Mouse (Mus musculus) midbrain, postnatal 0 days (tissue): Measurements from ENCODE around the gene Bglap2. TPM values are rescaled to one million over a fixed set of nuclear protein-coding genes. Genes with fewer than 3 reads are reported as not detected.
"Not testable (repeated sequence)": the region's sequence is repeated elsewhere in the genome, so short reads cannot be mapped to it uniquely, and the experiment has no call there.

Source experiments
- ATAC-seq: fragments of 200-750 bp; cut with Nextera tagmentation; 2 replicates; pipeline ENCODE4 v1.8.0; 2017; ENCODE audit warnings: moderate number of reproducible peaks, mild to moderate bottlenecking, moderate TSS enrichment, moderate library complexity; ENCODE audit not compliant: low FRiP score
- DNase-seq: peaks from one replicate; pipeline ENCODE4 v3.0.0-alpha.2; 2015; ENCODE audit warnings: low spot score
- H3K27ac ChIP-seq: fragments of 300-500 bp; sonication (generic); 2 replicates; pipeline ENCODE4 v1.5.1; 2014; ENCODE audit warnings: low read depth, mild to moderate bottlenecking, low read length, mixed read lengths
- H3K27me3 ChIP-seq: fragments of 300-500 bp; sonication (generic); 2 replicates; pipeline ENCODE4 v1.6.1; 2014; ENCODE audit warnings: low read length, control low read depth, mixed read lengths; ENCODE audit not compliant: insufficient read depth
- H3K36me3 ChIP-seq: fragments of 300-500 bp; sonication (generic); 2 replicates; pipeline ENCODE4 v1.6.1; 2014; ENCODE audit warnings: low read length, control low read depth, mixed read lengths; ENCODE audit not compliant: insufficient read depth
- H3K4me1 ChIP-seq: fragments of 300-500 bp; sonication (generic); 2 replicates; pipeline ENCODE4 v1.6.1; 2014; ENCODE audit warnings: mild to moderate bottlenecking, control low read depth, antibody characterized with exemption, low read length, mixed read lengths; ENCODE audit not compliant: insufficient read depth
- H3K4me2 ChIP-seq: fragments of 300-500 bp; sonication (generic); 2 replicates; pipeline ENCODE4 v1.6.1; 2014; ENCODE audit warnings: low read depth, mild to moderate bottlenecking, low read length, mixed read lengths; ENCODE audit not compliant: poor library complexity, severe bottlenecking
- H3K4me3 ChIP-seq: fragments of 300-500 bp; sonication (generic); 2 replicates; pipeline ENCODE4 v1.5.1; 2014; ENCODE audit warnings: low read depth, mild to moderate bottlenecking, low read length, moderate library complexity
- H3K9ac ChIP-seq: fragments of 300-500 bp; sonication (generic); replicated peaks from 2 replicates; pipeline ENCODE4 v1.6.1; 2014; ENCODE audit warnings: mild to moderate bottlenecking, low read length, moderate library complexity, mixed read lengths; ENCODE audit not compliant: poor library complexity, severe bottlenecking
- H3K9me3 ChIP-seq: fragments of 300-500 bp; sonication (generic); 2 replicates; pipeline ENCODE4 v1.6.1; 2016; ENCODE audit warnings: low read length, control low read depth
- CTCF ChIP-seq: IDR thresholded peaks from 2 replicates; pipeline ENCODE4 v1.5.1; 2016; ENCODE audit warnings: antibody characterized with exemption, mild to moderate bottlenecking
- WGBS: fragments of 180-500 bp; shearing (Covaris S2); extraction: QIAGEN DNeasy Blood & Tissue Kit; methylation state at CpG from one replicate; pipeline ENCODE4 v1.1.7; 2014; 5-methylcytosine and 5-hydroxymethylcytosine counted together
- polyA plus RNA-seq: library from polyadenylated mRNA; unstranded; fragments of >200 nt; fragmentation: Nextera tagmentation; extraction: Ambion mirVana; gene quantifications from 2 replicates; pipeline ENCODE4 v1.2.1, GENCODE M21; 2015
- total RNA-seq: library from RNA; depleted of rRNA; stranded (reverse); fragments of >200 nt; gene quantifications from 2 replicates; pipeline ENCODE4 v1.2.3, GENCODE M21; 2014; rRNA removed

Gene Bglap2
- total RNA-seq: not detected in 2 replicates
- 0.51 TPM in 1 of 2 replicates, not detected in the other for polyA plus RNA-seq

GRCm38 (mm10) chr3:88378599-88378998, at the start of gene Bglap2:
TSS of gene Bglap2 (minus strand) at chr3:88378699.
- H3K36me3 ChIP-seq, ATAC-seq, H3K27me3 ChIP-seq, H3K9me3 ChIP-seq, H3K27ac ChIP-seq, H3K9ac ChIP-seq, H3K4me1 ChIP-seq, H3K4me2 ChIP-seq, DNase-seq, H3K4me3 ChIP-seq: not testable (repeated sequence)
- WGBS: 83% methylated on average over 4 of the region's 5 CpGs

GRCm38 (mm10) chr3:88427342-88427905, 48.9 kb upstream of the Bglap2 start:
- WGBS: 81% methylated on average over 4 of the region's 4 CpGs

GRCm38 (mm10) chr3:88425708-88426420, 47.4 kb upstream of the Bglap2 start:
- 88% methylated on average over 10 of the region's 10 CpGs for WGBS
- H3K4me2 ChIP-seq: peak overlapping the region; percentile 28; the same call in 1 of the 2 replicates
- ATAC-seq: no peak

More at GRCm38 (mm10) chr3:88427342-88427905, 48.9 kb upstream of the Bglap2 start:
- no peak overlapping the region for H3K27ac ChIP-seq
- 0 out of 2 replicates have a peak overlapping the region, but pooled peaks have one; percentile 8 for H3K9ac ChIP-seq
- peaks cover 8% of the 10 kb centered on the region; the same call in 1 of the 2 replicates for H3K4me1 ChIP-seq
- TF ChIP-seq CTCF: no peak
- no peak overlapping the region for H3K4me2 ChIP-seq
- no peaks in the 10 kb centered on the region for H3K9me3 ChIP-seq
- DNase-seq: no peak
- no peak for ATAC-seq
- no peak overlapping the region for H3K4me3 ChIP-seq
- no peaks in the 10 kb centered on the region for H3K36me3 ChIP-seq
- H3K27me3 ChIP-seq: no peaks in the 10 kb centered on the region

GRCm38 (mm10) chr3:88425330-88425689, 46.8 kb upstream of the Bglap2 start:
- H3K36me3 ChIP-seq: peaks cover 13% of the 10 kb centered on the region
- DNase-seq (no peak), ATAC-seq (no peak)
- no peak overlapping the region for H3K27ac ChIP-seq
- peak overlapping the region; percentile 80 for H3K4me3 ChIP-seq
- no peak overlapping the region for H3K9ac ChIP-seq
- peaks cover 16% of the 10 kb centered on the region; the same call in 1 of the 2 replicates for H3K4me1 ChIP-seq
- H3K4me2 ChIP-seq: peak overlapping the region; percentile 28
- no peak for TF ChIP-seq CTCF
- no peaks in the 10 kb centered on the region for H3K9me3 ChIP-seq
- H3K27me3 ChIP-seq: no peaks in the 10 kb centered on the region
- 6% methylated on average over 2 of the region's 2 CpGs for WGBS

More at GRCm38 (mm10) chr3:88425708-88426420, 47.4 kb upstream of the Bglap2 start:
- Histone ChIP-seq H3K9me3 (no peaks in the 10 kb centered on the region), H3K36me3 (peaks cover 8% of the 10 kb centered on the region), H3K4me1 (peaks cover 16% of the 10 kb centered on the region; the same call in 1 of the 2 replicates), H3K27ac (no peak overlapping the region), H3K9ac (no peak overlapping the region), H3K27me3 (no peaks in the 10 kb centered on the region), H3K4me3 (no peak overlapping the region)
- TF ChIP-seq CTCF: no peak
- no peak for DNase-seq

GRCm38 (mm10) chr3:88424605-88425329, 46.3 kb upstream of the Bglap2 start, which contains the start of gene Slc25a44:
TSS of gene Slc25a44 (minus strand) at chr3:88425139.
- Histone ChIP-seq H3K27ac (peak within 1 kb of the TSS; percentile 85), H3K9me3 (no peaks in the 10 kb centered on the region), H3K4me1 (peaks cover 16% of the 10 kb centered on the region; the same call in 1 of the 2 replicates), H3K4me2 (peak within 1 kb of the TSS; percentile 82), H3K4me3 (peak within 1 kb of the TSS; percentile 80), H3K9ac (peak within 1 kb of the TSS; percentile 72), H3K36me3 (peaks cover 18% of the 10 kb centered on the region), H3K27me3 (no peaks in the 10 kb centered on the region)
- ATAC-seq: peak; percentile 96
- TF ChIP-seq CTCF: no peak
- WGBS: under 1% methylated on average over 35 of the region's 35 CpGs
- peak; percentile 100 for DNase-seq
